Mouse (Mus musculus) T-helper 1 cell (primary cell): ENCODE measurements around the gene Tmem174.

Experiments used
- in situ Hi-C: fragments of 300-600 bp; cut with MboI, MseI; formaldehyde crosslinking; loops from one replicate; pipeline ENCODE4 v1.15.1; 2025; ENCODE audit warnings: high pct_unique_total_duplicates

Gene Tmem174

GRCm38 (mm10) chr13:98637145-98637544, at the start of gene Tmem174:
TSS of gene Tmem174 (minus strand) at chr13:98637410.
- in situ Hi-C loops = loop anchor here (25.0 kb wide), 1 partner anchor 1050 kb away; no protein-coding TSS in a partner anchor

DNA sequence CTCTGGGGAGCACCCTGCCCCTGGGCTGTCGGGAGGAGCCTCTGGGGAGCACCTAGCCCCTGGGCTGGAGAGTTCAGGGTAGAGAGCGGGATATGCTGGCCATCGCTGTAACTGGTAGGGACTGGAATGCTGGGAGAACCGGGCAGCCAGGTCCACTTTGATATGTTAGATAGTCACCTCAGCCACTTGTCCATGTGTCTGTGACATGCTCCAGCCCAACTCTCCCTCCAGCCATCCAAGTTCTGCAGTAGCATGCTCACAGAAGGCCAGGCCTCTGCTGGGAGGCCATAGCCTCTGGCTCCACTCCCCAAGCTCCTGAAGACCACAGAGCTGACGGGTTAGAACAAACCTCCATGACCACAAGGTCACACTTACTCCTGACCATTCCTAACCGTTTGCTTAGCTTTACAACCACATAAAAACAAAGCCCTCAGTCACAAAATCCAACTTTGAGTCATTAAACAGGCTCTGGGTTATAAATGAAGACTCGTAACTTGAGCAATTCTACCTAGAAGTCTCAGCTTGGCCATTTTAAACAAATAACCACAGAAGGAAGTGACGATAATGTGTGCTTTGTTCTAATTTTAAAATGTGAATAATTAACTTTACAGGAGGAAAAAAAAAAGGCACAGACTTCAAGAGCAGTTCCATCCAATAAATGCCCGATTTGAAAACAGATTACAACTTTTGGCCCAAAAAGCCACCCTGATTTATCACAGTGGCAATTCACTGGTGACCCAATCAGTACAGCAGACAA, 47.1 kb upstream of the Tmem174 start:
- in situ Hi-C loops = no loop called here

DNA sequence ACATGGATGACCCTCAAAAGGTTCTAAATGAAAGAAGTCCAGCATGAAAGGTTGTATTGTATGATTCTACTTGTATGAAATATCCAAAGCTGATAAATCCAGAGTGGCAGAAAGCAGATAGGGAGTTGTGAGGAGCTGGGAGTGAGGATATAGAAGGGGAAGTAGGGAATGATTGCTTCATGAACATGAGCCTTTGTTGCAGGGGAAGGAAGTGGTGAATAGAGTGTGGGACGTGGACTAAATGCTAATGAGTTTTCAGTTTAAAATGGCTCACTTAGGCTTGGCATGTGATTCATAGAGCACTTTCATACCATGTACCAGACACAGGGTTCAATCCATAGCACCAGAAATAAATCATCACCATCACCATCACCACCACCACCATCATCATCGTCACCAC, 46.2 kb upstream of the Tmem174 start:
- in situ Hi-C loops = no loop called here

DNA sequence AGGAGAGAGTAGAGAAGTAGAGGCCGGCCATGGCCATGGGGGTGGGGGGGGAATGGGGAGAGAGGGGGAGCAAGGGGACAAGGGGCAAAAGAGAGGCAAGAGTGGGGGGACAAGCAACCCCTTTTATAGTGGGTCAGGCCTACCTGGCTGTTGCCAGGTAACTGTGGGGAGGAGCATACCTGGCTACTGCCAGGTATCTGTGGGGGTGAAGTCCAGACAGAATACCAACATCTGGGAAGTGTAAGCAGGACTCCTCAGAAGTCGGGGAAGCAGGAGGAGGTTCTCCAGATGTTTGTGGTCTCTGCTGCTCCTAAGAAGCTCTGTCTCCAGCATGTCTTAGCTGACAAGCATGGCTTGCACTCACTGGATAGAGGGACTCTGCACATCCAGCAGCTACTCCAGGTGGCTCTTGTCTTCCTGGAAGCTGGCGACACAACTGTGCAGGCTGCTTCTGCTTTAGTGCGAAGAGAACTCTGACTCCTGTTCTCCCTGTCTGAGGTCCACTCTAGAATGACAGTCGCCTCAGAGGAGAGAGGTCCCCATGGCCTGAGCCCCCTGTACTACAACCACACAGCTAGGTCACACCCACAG, 43.4 kb upstream of the Tmem174 start:
- in situ Hi-C loops = no loop called here

DNA sequence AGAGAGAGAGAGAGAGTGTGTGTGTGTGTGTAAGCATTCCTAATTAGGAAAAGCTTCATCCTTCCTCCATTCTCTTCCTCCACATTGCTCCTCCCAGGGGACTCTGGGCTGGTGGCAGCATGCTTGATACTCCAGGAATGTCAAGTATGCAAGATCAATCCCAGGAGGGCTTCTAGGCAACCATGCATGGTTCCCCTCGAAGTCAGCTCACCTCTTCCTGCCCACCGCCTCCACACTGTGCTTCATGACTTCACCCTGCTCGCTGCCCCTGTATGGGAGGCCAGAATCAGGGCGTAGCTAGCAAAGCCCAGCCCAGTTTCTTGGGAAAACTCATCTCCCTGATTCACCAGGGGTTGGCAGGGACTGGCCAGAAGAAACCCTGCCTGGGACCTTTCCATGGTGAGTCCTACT, 42.4 kb upstream of the Tmem174 start:
- in situ Hi-C loops = no loop called here

GRCm38 (mm10) chr13:98679230-98679629, 42.0 kb upstream of the Tmem174 start:
- in situ Hi-C loops = no loop called here

- in situ Hi-C loops = no loop called here
Observed at GRCm38 (mm10) chr13:98673922-98674321, 36.7 kb upstream of the Tmem174 start.

DNA sequence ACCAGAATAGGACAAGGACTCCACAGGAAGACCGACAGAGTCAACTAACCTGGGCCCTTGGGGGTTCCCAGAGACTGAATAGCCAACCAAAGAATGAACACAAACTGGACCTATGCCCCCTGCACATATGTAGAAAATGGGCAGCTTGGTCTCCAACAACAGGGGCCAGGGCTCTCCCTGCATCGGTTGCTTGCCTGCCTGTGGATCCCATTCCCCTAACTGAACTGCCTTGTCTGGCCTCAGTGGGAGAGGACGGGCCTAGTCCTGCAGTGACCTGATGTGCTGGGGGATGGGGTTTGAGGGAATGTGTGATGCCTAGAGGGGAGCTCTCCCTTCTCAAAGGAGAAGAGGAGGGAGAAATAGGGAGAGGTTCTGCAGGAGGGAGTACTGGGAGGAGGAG, 32.1 kb upstream of the Tmem174 start:
- in situ Hi-C loops = no loop called here

- in situ Hi-C loops = no loop called here
Observed at GRCm38 (mm10) chr13:98667316-98667715, 30.1 kb upstream of the Tmem174 start.

DNA sequence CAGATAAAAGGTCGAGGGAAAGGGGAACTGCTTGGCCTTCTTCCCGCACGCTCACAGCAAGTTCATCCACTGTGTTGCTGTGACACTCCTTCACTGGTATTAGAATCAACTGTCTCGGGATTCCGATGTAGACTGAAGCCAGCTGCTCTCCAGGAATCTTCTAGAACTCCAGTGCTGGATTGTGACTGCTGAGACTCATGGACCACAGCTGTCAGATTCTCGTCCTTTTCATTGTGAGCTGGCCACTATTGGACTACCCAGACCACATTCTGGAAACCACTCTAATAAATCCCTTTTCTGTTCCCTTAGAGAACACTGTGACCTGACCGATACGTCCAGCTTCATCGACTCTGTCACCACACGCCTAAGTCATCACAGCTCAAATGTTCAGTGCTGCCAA, 28.0 kb upstream of the Tmem174 start:
- in situ Hi-C loops = no loop called here

DNA sequence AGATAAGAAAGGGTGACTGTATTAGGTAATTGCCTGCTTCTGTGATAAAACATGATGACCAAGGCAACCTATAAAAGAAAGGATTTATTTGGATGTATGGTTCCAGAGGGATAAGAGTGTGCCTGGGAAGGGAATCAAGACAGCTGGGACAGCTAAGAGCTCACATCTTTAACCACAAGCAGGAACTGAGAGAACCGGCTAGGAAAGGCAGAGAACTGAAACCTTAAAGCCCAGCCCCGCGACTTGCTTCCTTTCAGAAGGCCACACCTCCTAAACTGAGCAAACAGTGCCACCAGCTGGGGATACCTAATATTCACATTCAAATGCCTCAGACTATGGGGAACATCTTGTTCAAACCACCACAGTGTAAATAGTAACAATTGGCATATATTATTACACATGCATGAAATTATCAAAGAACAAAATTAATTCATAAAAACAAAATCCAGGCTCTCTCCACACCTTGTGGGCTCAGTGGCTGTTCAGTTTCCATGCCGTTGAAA, 25.0 kb upstream of the Tmem174 start:
- in situ Hi-C loops = no loop called here

GRCm38 (mm10) chr13:98656034-98656471, 18.8 kb upstream of the Tmem174 start:
- in situ Hi-C loops = no loop called here

DNA sequence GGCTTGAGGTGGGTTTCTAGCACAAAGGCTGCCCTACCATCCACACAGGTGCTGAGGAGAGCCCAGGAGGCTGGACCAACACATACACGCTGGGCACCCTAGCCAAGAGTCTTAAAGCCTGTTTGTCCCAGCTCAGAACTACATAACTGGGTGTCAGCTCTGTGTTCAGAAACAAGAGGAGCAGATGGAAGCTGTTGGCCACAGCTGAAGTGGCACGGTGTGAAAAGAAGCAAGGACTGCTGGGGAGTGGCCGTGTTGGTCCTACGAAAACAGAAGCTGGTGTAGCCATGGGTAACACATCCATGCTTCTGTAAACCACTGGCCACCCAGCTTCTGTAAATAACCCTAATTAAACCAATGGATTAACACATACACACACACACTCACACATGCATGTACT, 18.1 kb upstream of the Tmem174 start:
- in situ Hi-C loops = no loop called here

DNA sequence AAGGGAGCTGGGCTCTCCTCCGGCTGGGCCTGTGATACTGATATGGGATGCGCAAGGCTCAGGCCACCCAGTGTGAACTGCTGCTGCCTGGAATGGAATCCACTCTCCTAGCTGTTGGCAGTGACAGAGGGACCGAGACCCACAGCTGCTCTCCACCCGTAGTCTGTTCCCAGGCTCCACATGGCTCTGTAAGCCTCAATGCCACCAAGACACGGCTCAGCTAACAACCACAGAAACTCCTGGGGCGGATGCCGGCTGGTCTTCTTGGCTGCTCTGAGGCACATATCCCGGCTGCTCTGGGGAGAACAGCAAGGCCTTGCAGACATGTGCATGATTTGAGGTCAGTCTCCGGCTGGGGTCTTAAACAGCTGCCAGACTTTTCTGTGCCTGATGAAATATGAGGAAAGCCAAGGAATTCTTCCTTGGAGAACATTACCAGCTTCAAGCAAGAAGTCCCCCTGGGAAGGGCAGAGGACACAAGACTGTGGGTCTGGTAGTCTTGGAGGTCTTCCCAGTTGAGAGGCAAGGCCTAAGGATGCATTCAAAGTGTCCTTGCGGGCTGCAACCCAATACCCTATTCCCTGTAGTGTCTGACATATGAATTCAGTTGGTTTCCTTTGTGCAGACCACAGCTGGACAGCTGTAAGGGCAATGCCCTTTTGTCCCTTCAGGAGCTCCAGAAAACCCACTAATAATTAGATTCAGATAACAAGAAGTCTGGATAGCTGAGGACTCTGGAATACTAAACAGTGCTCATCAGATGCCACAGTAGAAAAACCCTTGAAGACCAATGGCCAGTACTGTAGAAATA, 17.1 kb upstream of the Tmem174 start:
- in situ Hi-C loops = no loop called here

DNA sequence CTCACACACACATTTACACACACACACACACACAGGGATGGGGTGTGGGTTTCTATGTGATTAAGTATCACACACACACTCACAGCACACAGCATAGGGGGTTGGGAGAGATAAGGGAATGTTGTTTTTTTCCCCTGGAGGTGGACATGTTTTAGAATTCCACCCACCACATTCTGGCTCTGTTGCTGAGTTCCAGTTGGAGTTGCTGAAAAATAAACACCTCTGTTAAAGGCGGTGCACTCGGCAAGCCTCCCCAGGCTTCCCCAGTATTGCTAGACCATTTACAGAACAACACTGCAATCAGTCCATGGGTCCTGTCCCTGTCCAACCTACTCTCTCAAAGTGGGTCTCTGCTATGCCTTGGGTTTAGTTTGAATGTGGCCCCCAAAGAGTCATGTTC, 15.0 kb upstream of the Tmem174 start:
- in situ Hi-C loops = no loop called here

DNA sequence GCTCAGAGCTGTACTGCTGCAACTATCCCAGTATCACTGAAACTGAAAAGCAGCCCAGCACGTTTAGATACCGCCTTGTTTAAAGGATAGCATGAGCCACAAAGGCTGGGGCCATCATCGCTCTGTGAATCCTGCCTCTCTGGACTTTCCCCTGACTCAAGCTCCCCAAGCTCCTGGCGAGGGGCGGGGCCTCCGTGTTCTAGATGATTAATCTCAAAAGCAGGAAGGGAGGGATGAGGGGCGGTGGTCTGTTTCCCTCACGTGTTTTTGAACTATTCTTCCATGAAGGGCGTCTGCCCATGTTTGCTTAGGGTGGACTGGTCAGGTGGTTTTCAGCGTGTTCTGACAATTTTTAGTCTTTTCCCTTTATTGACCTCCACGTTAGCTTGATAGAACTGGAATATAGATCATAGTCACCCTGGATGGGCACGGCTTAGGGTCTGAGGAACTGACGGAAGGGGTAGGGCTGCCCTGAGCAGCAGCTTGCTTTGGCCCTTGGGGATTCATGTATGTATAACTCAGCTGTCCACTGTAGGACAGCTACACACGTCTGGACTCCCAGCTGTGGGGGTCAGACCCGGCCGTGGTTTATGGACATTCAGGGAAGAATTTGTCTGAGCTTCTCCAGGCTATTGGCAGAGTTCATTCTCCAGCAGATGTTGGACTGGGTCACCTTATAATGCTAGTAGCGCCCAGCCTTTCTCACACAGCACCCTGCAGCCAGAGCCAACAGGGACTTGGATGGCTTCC, 14.2 kb upstream of the Tmem174 start:
- in situ Hi-C loops = no loop called here

DNA sequence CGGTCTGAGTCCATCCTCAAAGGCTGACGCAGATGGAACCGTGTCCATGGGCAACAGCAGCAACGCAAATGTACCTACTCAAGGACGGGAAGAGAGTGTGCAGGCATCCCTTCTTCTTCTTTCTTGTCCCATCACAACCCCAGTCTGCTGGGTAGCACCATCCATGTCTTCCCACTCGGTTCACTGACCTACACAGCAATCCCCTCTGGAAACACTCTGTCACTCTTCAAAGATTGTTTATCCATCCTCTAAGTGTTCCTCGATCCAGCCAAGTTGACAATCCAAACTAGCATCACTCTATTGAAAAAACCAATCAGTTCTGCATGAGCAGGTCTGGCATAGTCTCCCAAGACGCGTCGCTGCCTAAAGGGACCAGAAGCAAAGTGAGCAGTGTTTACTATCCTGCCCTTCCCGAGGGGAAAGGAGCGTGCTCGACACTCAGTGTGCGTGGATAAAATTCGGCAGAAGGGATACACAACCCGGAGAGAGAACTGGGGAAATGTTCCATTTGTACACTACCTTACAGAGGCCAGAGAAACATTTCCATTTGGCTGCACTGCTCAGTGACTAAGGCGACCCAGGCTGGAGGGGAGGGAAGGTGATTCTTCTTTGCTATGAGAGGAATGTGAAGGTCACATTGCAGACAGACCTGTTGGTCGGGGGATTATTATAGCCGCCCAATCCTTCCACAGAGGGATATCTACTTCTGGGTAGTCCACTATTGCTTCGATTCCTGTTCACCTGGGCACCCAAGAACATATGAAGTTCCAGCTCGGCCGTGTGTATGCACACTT, 10.8 kb upstream of the Tmem174 start:
- in situ Hi-C loops = loop anchor here (10.0 to 25.0 kb wide), 2 partner anchors 1039 to 1533 kb away; no protein-coding TSS in a partner anchor

DNA sequence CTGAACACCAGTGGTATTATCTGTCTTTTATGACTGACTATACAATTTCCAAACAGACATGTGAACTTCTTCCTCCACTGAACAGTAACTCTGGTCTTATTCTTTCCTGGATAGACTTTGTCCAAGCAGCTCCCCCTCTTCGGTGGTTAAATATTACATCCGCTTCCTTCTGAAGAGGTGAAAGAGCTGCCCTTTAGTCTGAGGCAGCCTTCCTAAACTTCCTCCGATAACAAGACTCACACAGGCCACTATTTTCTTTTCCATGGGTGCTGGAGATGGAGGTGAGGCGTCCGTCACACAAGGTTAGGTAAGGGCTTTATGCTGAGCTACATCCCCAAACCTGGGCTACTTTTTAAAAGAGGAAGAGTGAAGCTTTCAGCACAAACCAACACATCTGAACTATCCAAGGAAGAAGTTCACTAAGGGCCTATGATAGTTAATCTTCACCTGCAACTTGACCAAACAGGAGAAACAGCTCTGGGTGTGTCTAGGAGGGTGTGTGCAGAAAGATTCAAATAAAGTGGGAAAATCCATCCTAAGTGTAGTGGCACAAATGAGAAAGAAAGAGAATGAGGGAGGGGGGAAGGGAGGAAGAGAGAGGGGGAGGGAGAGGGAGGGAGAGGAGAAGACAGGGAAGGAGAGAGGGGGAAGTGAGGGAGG, 1.4 kb upstream of the Tmem174 start:
- in situ Hi-C loops = loop anchor here (25.0 kb wide), 1 partner anchor 1049 kb away; no protein-coding TSS in a partner anchor

- in situ Hi-C loops = loop anchor here (25.0 kb wide), 1 partner anchor 1051 kb away; no protein-coding TSS in a partner anchor
Observed at GRCm38 (mm10) chr13:98636571-98636970, 639 bp downstream of the Tmem174 start.
